Mouse (Mus musculus) heart, postnatal 36 days (tissue): ENCODE measurements around the gene Abi3bp. TPM values are rescaled to one million over a fixed set of nuclear protein-coding genes. Genes with fewer than 3 reads are reported as not detected.

Experiments used
- DNase-seq, 2 experiments: peaks; one replicate each; pipeline ENCODE4 v3.0.0; 2021 to 2022
- intact Hi-C: fragments of 180-260 bp; cut with DNase I; formaldehyde crosslinking; loops from one replicate; pipeline ENCODE4 v1.15.1; 2025
- total RNA-seq, 2 experiments: library from RNA; stranded (reverse); gene quantifications; 2 replicates each; pipeline ENCODE4 v1.2.3; 2021

Abi3bp gene
- total RNA-seq, 2 experiments from 2014 or later: 7.5 to 7.7 TPM

GRCm38 (mm10) chr16:56673420-56673819 lies 195.7 kb downstream of the Abi3bp start:
- no peak for DNase-seq
- intact Hi-C loops: loop anchor here (10.0 kb wide), 1 partner anchor 489 kb away; no protein-coding TSS in a partner anchor

- intact Hi-C loops: loop anchor here (1.0 to 10.0 kb wide), 3 partner anchors 175 to 492 kb away; no protein-coding TSS in a partner anchor
- DNase-seq: peak in 1 of 2 experiments; percentile 10
These were observed 199.5 kb downstream of the Abi3bp start for GRCm38 (mm10) chr16:56677146-56677545.

DNA sequence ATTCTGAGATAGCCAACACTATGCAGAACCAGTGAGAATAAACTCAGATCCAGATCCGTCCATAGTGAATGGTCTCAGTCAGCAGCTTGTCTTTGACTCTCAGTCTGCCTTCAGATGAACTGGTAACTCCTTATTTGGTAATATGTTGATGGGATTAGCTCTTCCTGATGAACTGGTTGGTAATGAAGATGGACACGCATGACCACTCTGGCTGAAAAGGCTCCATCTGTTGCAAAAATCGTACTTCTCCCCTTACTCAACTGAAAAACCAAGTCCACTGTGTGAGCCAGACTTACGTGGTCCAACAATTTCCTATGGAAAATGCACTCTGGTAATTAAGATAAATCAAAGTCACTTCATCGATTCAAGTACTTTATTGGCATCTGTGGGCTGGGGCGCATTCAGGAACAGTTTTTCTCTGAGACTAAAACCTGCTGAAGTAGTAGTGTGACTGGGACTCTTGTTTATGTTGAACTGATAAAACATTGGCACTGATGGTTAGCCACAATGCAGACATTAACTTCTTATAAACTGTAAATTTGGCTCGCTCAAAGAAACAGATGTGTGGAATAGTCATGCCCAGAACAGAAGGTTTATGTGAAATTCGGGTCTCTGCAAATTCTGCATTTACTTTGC lies 203.4 kb downstream of the Abi3bp start:
- no peak for DNase-seq
- intact Hi-C loops: no loop called here

- no peak for DNase-seq
- intact Hi-C loops: no loop called here
These were observed 209.1 kb downstream of the Abi3bp start for GRCm38 (mm10) chr16:56686747-56687146.

GRCm38 (mm10) chr16:56690715-56691114 lies 213.0 kb downstream of the Abi3bp start:
- DNase-seq: no peak
- intact Hi-C loops: no loop called here

DNA sequence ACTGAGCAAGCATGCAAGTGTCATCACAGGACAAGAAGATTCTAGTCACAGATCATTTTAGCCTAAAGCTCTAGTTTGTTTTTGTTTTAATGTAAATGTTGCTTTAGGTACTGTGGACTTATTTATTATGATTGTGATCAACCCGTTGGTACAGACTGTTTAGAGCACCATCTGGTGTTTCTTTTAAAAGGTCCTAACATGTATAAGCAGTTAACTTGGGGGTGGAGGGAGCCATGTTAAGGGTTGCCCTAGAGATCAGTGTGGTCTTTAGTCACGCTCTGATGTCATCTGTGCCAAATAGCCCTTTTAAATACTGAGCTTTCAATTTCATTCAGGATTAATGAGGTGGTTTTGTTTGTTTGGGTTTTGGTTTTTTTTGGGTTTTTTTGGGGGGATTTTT lies 218.8 kb downstream of the Abi3bp start:
- no peak for DNase-seq
- intact Hi-C loops: no loop called here

- DNase-seq: no peak
- intact Hi-C loops: no loop called here
These were observed 223.2 kb downstream of the Abi3bp start for GRCm38 (mm10) chr16:56700898-56701297.

GRCm38 (mm10) chr16:56705731-56706130 lies 228.1 kb downstream of the Abi3bp start:
- DNase-seq: no peak
- intact Hi-C loops: no loop called here

DNA sequence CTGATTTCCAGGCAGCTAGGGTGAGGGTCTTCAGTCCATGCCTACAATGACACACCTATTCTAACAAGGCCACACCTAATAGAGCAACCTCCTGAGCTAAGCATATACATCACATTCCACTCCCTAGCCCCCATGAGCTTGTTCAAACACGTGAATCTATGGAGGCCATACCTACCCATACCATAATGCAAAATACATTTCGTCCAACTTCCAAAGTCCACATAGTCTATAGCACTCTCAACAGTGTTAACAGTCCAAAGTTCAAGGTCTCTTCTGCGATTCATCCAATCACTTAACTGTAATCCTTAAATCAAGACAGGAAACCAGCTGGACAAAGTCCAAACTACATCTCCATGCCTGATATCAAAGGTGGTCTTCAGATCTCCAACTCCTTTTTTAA lies 232.4 kb downstream of the Abi3bp start:
- no peak for DNase-seq
- intact Hi-C loops: loop anchor here (10.0 kb wide), 2 partner anchors 635 to 775 kb away; partner anchors contain the start of gene Cep97

DNA sequence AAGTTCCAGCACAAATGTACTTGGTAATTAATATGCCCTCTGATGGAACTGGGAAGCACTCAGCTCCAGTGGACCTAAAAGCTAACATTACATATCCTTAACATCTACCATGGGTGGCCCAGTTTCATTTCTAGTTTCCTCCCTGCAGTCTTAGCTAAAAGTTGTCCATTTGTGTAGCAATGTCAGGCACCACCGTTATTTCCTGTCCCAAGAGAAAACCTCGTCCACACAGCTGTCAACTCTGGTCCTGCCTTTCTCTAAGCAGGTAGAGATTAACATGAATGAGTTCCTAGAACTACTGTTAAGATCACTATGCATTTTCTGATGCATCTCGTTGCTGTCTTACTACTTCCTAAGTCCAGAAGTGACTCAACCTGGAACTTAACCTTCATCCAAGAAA lies 237.9 kb downstream of the Abi3bp start:
- no peak for DNase-seq
- intact Hi-C loops: loop anchor here (5.0 to 10.0 kb wide), 4 partner anchors 407 to 781 kb away; partner anchors contain the start of genes Cep97, Nit2 and Tomm70a

DNA sequence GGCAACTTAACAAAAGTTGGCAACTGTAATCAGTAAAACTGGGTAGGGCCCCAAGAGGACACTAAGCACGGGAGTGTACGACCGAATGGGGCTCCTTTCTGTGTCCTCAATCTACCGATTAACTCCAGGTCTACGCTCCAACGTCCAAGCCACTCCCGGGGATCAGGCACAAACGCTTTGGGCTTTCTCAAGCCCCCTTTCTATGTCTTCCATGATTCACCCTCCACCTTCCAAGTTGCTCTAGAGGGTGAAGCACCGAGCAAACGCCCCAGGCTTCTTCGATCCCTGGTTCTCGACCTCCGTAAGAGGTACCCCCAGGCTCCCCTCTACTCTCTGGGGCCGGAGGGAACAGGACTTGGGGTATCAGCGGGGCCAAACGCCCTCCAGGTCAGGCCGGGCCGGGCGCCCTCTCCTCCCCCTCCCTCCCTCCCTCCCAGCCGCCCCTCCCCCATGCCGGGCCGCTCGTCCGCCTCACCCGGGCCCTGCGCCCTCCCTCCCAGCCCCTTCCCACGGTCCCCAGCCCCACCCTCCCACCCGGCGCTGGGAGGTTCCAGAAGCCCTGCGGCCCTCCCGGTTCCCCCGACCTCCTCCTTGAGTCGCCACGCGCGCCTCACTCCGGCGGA lies 239.0 kb downstream of the Abi3bp start:
- intact Hi-C loops: loop anchor here (5.0 to 10.0 kb wide), 4 partner anchors 406 to 782 kb away; partner anchors contain the start of genes Cep97, Nit2 and Tomm70a
- peak in 1 of 2 experiments; percentile 46 for DNase-seq

- DNase-seq: peak; percentile 97
- intact Hi-C loops: loop anchor here (5.0 to 10.0 kb wide), 4 partner anchors 405 to 783 kb away; partner anchors contain the start of genes Cep97, Nit2 and Tomm70a
These were observed 239.8 kb downstream of the Abi3bp start, which contains the start of gene Tfg for GRCm38 (mm10) chr16:56717224-56718200. Gene Tfg (minus strand): TSS chr16:56717450.

DNA sequence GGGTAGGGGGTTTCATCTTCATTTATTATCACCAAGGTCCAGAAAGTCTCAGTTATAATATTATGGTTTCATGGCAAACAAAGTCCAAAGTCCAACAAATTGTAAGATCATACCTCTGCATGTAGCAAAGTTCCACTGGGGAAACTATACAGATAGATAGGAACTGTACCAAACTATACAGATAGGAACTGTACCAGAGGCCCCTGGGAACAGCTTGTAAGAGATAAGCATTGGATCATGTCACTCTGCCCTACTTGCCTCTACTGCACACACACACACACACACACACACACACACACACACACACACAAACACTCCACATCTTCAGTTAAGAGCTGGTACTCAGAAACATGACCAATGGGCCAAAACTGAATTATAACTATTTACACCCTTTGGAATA lies 241.4 kb downstream of the Abi3bp start:
- DNase-seq: no peak
- intact Hi-C loops: loop anchor here (5.0 to 10.0 kb wide), 4 partner anchors 403 to 784 kb away; partner anchors contain the start of genes Cep97, Nit2 and Tomm70a

DNA sequence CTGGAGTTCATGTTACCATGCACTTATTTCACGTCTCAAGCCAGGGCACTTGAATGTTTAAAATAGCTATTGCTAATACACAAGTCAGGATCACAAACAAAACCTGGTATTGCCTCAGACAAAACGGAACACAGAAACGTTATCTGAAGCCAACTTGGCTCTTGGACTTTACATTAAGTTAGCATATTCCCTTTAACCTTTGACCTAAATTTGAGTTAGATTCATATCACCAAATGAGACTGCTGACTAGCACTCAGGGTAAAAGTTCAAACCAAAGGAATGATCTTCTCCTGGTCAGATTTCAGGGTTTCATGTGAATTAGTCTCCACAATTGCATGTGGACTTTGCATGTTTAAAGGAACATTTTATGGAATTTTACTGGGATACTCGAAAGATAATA lies 244.7 kb downstream of the Abi3bp start:
- DNase-seq: no peak
- intact Hi-C loops: no loop called here

DNA sequence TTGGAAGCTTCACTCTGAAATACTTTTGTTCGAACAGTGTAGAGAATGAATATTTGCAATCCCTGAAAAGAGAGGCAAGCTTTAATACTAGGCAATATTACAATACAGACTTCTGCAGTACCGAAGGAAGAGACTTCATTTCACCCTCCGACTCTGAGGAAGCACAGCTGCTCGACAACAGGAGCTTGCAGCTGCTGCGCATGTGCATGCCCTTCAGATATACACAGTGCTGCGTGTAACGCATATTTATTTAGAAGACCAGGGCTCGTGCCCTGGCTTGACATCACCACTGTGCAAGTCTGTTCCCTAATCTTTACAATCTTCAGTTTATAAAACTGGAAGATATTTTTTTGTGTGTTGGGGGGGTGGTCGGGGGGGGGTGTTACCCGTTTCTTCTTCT lies 247.2 kb downstream of the Abi3bp start:
- no peak for DNase-seq
- intact Hi-C loops: no loop called here

- no peak for DNase-seq
- intact Hi-C loops: no loop called here
These were observed 251.4 kb downstream of the Abi3bp start for GRCm38 (mm10) chr16:56729060-56729459.
